Mouse (Mus musculus): ENCODE measurements at regions not wholly inside any gene's neighbourhood (a gene's known extent, or its start where the extent isn't known, plus 50 kb on each side); places are given as distances from the start of the nearest gene placed in this dataset.
"Not testable (repeated sequence)": the region's sequence is repeated elsewhere in the genome, so short reads cannot be mapped to it uniquely, and the experiment has no call there.

DNA sequence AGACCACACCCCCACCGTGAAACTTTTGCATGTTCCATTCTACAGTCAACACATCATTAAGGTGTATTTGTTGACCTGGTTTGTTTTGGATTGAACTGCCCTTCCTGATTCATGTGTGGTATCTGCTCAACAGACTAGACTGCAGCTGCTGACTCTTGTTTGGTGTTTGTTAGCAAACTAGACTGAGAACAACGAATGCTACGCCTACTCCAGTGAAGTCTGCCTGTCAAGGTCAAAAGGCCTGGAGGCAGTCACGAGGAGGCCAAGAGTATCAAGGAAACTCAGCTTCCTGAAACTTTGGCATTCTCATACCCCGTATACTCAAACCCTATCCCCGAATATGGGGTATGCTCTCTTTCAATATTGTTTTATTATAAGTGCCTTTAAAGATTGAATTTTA lies 194.2 kb upstream of the Spin1 start:
- not testable (repeated sequence) for DNase-seq (ENCODE audit: low read depth)

- DNase-seq (ENCODE audit: low read depth): no peak
Measured at GRCm38 (mm10) chr13:50906910-50907309, 193.8 kb upstream of the Spin1 start.

DNA sequence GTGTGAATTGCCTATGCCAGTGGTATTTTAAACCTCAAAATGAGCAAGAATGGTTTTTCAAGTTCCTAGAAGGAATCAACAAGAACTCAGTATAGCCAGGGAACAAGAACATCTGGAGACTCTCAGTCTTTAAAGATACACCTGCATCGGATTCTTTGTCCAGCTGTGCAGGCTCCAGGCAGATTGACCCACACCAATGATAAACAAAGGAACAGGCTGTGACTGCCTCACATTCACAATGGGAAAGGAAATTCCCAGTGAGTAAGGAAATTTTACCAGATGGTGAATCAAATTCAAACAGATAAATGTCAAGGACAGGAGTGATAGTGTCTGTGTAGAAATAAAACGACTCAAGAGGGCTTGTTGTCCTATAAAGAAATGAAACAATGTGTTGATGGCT lies 187.9 kb upstream of the Spin1 start:
- not testable (repeated sequence) for DNase-seq (ENCODE audit: low read depth)

- DNase-seq (ENCODE audit: low read depth): not testable (repeated sequence)
Measured at GRCm38 (mm10) chr13:50934017-50934416, 166.7 kb upstream of the Spin1 start.

DNA sequence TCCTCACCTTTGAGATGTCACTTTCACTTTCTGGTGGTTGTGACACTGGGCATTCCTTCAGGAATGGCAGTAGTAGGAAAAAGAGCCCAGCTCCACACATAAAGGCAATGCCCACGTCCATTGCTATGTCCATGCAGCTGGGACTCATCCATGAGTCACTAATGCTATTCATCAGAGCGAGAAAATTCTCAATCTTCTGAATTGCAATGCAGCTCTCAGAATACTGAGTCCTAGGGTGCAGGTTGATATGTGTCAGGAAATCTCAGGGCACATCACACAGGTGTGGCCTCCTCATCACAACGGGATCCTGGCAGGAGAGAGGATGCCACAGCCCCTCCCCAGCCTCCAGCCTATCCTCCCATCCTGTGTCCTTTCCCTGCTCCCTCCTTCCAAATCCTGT lies 158.1 kb upstream of the Spin1 start:
- no peak for DNase-seq (ENCODE audit: low read depth)

- DNase-seq (ENCODE audit: low read depth): peak; percentile 21
Measured at GRCm38 (mm10) chr13:50949545-50950226, 151.0 kb upstream of the Spin1 start.

DNA sequence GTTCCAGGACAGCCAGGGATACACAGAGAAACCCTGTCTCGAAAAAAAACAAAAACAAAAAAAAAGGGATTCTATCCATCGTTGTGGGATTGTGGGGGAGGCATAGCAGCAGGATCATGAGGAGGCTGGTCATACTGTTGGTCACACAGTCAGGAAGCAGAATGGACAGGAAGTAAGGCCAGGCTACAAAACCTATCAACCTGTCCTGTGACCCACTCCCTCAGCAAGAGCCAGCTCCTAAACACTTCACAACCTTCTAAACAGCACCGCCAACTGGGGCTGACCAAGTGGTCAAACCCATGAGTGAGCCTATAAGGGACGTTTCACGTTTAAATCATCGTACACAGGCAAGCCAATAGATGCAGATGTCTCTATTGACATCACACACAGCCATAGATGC lies 146.0 kb upstream of the Spin1 start:
- no peak for DNase-seq (ENCODE audit: low read depth)

DNA sequence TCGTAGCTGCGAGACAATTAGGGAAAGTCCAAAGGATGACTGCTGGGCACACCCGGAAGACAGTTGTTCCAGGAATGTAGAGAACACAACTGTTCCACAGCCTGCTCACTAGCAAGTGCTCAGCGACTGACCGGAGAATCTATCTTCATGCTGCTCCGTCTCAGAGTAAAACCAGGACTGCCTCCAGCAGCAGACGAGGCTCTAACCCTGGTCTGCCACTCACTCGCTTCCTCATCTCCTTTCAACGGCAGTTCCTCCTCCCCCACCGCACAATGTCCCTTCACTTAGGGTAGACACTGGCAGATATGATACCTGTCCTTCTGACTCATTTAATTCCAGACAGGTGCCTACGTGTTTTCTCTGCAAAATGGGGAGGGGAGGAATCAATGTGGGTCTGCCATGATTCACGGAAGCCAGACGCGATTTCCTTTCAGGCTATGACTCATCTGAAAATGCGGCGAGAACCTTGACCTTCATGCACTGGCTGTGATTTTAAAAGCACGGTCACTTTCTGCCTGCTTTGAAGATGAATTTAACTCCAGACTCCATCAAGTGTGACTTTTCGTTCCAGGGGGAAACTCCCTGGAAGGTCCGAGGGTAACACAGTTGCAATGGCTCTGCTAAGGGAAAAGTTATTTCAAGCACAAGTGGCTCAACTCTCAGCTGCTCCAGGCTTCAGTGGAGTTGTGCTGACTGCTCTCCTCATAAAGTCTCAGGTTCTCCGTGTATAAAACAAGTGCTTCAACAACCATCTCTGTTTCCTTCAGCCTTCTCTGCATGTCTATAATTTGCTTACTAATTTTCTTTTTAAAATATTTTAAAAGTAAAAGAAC lies 142.4 kb upstream of the Spin1 start:
- DNase-seq (ENCODE audit: low read depth): no peak

- DNase-seq (ENCODE audit: low read depth): no peak
Measured at GRCm38 (mm10) chr13:50960909-50961308, 139.8 kb upstream of the Spin1 start.

DNA sequence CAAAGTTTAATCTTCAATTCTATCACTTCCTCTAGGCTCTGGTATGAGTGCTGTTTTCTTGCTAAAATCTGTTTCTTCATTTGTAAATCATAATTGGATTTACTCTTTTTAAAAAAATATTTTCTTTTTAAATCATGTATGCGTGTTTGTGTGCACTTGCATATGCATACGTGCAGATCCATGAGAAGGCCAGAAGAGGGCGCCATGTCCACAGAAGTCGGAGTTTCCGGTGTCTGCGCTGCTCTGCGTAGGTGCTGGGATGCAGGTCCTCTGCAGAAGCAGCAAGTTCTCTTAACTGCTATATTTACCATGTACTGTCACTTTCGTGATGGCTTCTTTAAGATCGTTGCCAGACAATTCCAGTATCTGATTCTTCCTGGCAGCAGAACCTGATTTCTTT lies 136.6 kb upstream of the Spin1 start:
- DNase-seq (ENCODE audit: low read depth): no peak

GRCm38 (mm10) chr13:50965041-50965440 lies 135.6 kb upstream of the Spin1 start:
- not testable (repeated sequence) for DNase-seq (ENCODE audit: low read depth)

GRCm38 (mm10) chr13:50965678-50966077 lies 135.0 kb upstream of the Spin1 start:
- DNase-seq (ENCODE audit: low read depth): no peak

- DNase-seq (ENCODE audit: low read depth): no peak
Measured at GRCm38 (mm10) chr13:50966826-50967225, 133.9 kb upstream of the Spin1 start.

DNA sequence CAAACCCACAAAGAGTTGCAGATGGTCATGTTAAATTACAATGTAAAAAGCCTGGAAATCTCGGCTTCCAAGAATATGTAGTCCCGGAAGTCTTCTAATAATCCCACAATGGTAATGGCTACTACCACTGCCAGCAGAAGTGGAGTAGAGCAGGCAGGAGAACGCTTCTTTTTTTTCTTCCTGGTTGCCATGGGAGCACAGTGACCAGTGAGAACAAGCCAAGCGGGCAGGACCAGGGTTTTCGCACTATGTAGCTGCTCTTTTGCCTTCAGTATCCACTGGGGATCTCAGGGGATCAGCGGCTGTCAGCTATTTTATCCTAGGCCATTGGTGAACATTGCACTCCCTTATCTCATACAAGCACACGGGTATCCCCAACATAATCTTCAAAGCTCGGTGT lies 127.3 kb upstream of the Spin1 start:
- no peak for DNase-seq (ENCODE audit: low read depth)

DNA sequence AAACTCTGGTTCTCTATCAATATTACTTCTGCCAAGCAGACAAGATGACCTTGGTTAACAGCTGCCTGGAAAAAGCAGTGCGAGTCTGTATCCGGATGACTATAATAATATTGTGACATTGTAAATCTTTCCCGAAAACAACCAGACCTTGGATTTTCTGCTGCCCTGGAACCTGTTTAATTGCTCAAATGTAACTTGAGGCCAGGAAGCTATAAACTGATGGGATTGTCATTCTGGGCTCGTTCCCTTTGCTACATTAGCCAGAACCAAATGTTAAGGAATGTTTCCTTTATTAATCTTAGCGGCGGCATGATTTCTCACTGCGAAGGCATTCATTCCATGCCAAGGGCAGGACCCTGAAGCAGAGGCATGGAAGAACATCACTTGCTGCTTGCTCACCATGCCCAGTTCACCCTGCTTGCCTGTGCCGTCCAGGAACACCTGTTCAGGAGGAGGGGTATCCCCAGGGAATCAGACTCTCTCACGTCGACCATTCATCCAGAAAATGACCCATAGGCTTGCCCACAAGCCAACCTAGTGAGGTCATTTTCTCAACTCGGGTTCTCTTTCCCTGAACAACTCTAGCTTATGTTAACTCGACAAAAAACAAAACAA lies 125.3 kb upstream of the Spin1 start:
- no peak for DNase-seq (ENCODE audit: low read depth)

DNA sequence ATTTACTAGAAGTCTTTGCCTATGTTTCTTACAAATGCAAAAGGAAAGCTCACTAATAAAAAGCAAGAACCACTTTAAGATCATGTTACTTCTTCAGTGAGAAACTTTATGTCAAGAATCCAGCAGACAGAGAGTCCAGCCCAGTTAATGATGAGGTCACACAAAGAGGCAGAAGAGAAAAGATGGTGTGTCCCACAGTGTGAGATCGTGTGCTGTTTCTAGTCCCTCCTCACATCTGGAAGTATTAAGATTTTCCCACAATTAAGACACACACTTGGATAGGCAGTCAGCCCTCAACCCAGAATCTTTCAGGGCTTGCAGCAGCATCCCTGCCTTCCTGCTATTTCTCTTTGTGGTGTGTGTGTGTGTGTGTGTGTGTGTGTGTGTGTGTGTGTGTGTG lies 118.7 kb upstream of the Spin1 start:
- no peak for DNase-seq (ENCODE audit: low read depth)

- DNase-seq (ENCODE audit: low read depth): no peak
Measured at GRCm38 (mm10) chr13:50982990-50983389, 117.7 kb upstream of the Spin1 start.

DNA sequence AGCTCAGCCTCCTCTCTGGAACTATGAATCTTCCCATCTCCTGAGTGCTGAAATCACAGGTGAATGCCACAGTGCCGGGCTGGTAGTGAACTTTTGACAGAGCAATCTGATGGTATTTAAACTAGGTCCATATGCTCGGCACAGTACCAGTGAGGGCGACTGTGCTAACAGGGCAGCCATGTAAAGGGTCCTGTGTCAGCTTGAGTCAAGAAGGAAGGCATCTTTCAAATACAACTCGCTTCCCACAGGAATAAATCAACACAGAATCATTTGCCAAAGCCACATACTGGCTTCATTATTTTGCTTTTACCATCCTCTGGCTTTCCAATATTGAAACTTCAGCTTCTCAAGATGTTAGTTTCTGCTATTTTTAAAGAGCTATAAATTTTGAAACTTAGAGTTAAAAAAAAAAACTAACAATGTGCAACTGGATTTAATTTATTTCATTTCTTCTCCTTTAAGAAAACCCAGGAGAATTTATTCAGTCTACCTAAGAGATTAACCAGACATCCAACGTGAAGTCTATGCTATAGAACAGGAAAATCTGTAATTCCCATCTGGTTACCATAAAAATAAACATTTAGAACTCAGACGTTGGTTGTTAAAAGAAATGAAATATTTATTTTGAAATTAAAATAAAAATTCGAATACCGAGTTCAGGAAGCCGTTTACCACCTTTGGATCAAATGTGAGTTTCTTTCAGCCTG lies 108.8 kb upstream of the Spin1 start:
- no peak for DNase-seq (ENCODE audit: low read depth)

DNA sequence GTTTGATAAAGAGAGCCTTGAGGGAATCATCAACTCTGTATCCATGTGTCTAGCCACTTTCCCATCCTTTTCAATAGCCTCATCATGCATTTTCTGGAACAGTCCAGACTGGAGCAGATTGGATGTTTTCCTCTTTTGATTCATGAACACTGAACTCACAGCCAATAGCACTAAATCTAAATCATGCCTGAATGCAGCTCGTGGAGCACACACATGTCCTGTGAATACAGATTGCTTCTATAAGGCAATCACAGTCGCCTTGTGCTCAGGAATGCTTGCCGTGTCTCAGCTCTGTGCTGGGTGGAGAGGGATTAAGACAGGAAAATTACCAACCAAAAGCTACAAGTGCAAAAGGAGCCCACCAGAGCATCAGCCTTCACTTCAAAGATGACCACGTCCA lies 100.9 kb upstream of the Spin1 start:
- no peak for DNase-seq (ENCODE audit: low read depth)

DNA sequence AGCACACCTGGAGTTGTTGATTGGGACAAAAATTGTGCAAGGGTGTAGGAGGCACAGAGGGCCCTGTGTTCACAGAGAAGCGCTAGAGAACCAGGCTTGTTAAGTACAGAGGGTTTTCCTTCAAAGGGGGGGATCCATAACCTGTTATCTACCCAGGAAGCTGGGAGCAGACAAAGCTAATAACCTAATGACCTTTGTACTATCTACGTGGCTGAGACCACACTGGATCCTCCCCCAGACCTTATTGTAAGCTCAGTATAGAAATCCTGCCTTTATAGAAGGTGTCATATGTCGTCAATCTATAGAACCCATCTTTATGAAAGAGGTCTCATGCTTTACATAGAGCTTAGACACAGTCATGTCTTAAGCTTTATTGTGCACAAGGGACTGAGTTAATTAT lies 95.9 kb upstream of the Spin1 start:
- no peak for DNase-seq (ENCODE audit: low read depth)

GRCm38 (mm10) chr13:51010736-51011135 lies 89.9 kb upstream of the Spin1 start:
- no peak for DNase-seq (ENCODE audit: low read depth)

- no peak for DNase-seq (ENCODE audit: low read depth)
Measured at GRCm38 (mm10) chr13:51016209-51016608, 84.5 kb upstream of the Spin1 start.

Measured in c-Kit-positive CD71-positive TER-119-negative erythroid progenitor cells, embryonic 14.5 days (primary cell).